In genomic region chr4:110287412-110288067, GRCm38 (mm10) we compare ENCODE assay signal across 8 mouse cellular contexts.
DNase-seq lines count a peak whose midpoint lies in the region; ATAC-seq and TF ChIP-seq lines count a peak whose summit lies in the region.

No protein-coding gene starts in this region.

- peak; percentile 22 for TF ChIP-seq CTCF in forebrain, postnatal 0 days (IDR thresholded peaks at IDR 0.05; ENCODE audit: low read depth)

- no peaks in the 10 kb centered on the region for H3K27me3 ChIP-seq in forebrain, postnatal 0 days (ENCODE audit: insufficient read depth, low read length)

- H3K4me2 ChIP-seq in forebrain, postnatal 0 days (ENCODE audit: low read depth): peak overlapping the region; percentile 51

- DNase-seq in MN1 (ENCODE audit: low spot score): peak; percentile 85
- peak; percentile 76 to 86 for DNase-seq in cerebellum, adult 18-20 months
- peak; percentile 87 for DNase-seq in forebrain, postnatal 0 days
- DNase-seq in left cerebral cortex, adult 8-10 months (ENCODE audit: low spot score in 2 of 2): peak; percentile 32 to 67
- peak; percentile 77 for DNase-seq in right cerebral cortex, adult 18-20 months
- no peak for DNase-seq in urinary bladder, postnatal 36 days (ENCODE audit: low spot score in 2 of 2)
- no peak for DNase-seq in gastrocnemius, postnatal 10 days
- no peak for DNase-seq in heart, postnatal 36 days

- no peaks in the 10 kb centered on the region for H3K36me3 ChIP-seq in forebrain, postnatal 0 days (ENCODE audit: insufficient read depth)

- intact Hi-C loops in heart, postnatal 36 days (cut with DNase I): no loop called here

- H3K4me1 ChIP-seq in forebrain, postnatal 0 days (ENCODE audit: insufficient read depth): 0 out of 2 replicates have a peak, but pooled peaks cover 5% of the 10 kb centered on the region

- WGBS in forebrain, postnatal 0 days: 5% methylated on average over 11 of the region's 11 CpGs

- H3K9ac ChIP-seq in forebrain, postnatal 0 days: peak overlapping the region; percentile 74

- peak; percentile 69 for ATAC-seq in forebrain, postnatal 0 days

- H3K9me3 ChIP-seq in forebrain, postnatal 0 days (ENCODE audit: low read length): no peaks in the 10 kb centered on the region

- peak overlapping the region; percentile 81 for H3K27ac ChIP-seq in forebrain, postnatal 0 days (ENCODE audit: low read depth, low read length)

- peak overlapping the region; percentile 55 for H3K4me3 ChIP-seq in forebrain, postnatal 0 days (ENCODE audit: low read depth, low read length)

Comparison
In these comparisons a context has a peak if more than half of its experiments do, and no peak if none do; other contexts are left out.
1. DNase-seq: peak in MN1 (single experiment), cerebellum, adult 18-20 months (2 of 2), forebrain, postnatal 0 days (single experiment), left cerebral cortex, adult 8-10 months (2 of 2) and right cerebral cortex, adult 18-20 months (single experiment); none in urinary bladder, postnatal 36 days (0 of 2), gastrocnemius, postnatal 10 days (single experiment) and heart, postnatal 36 days (0 of 2).